Mouse (Mus musculus): ENCODE data around the gene Gdf1. TPM values are rescaled to one million over a fixed set of nuclear protein-coding genes. Genes with fewer than 3 reads are reported as not detected.

Gdf1 gene
- total RNA-seq, 1 experiment = 7.5 TPM

GRCm38 (mm10) chr8:70340659-70341058 is 11.0 kb downstream of the Gdf1 start:
- H3K9ac ChIP-seq (ENCODE audit: insufficient read depth, low read depth, low read length, poor library complexity, severe bottlenecking) = no peak overlapping the region
- H3K9me3 ChIP-seq (ENCODE audit: control insufficient read depth, insufficient read depth, low read depth, low read length) = no peaks in the 10 kb centered on the region
- in situ Hi-C loops (cut with MboI; ENCODE audit: low sequenced_read_pairs in 2 of 2, unreplicated experiment in 2 of 2) = no loop called here
- H3K4me3 ChIP-seq (ENCODE audit: insufficient read depth in 1 of 2, low read depth in 1 of 2, low read length in 2 of 2, poor library complexity in 1 of 2, severe bottlenecking in 1 of 2) = no peak overlapping the region
- H3K27ac ChIP-seq (ENCODE audit: insufficient read depth, low read depth, low read length, poor library complexity, severe bottlenecking) = no peak overlapping the region
- H3K4me1 ChIP-seq (ENCODE audit: control insufficient read depth in 2 of 2, insufficient read depth in 2 of 2, low read length in 2 of 2, poor library complexity in 1 of 2) = 0 out of 4 replicates have a peak, but pooled peaks cover 0 to 2% of the 10 kb centered on the region in 2 experiments
- no peak for TF ChIP-seq ZC3H11A (IDR thresholded peaks at IDR 0.05; ENCODE audit: borderline replicate concordance, low read depth, low read length)
- TF ChIP-seq MAFK (IDR thresholded peaks at IDR 0.05; ENCODE audit: insufficient read depth, low read depth, low read length) = no peak
- no peak for TF ChIP-seq ZNF384 (IDR thresholded peaks at IDR 0.05; ENCODE audit: low read depth, low read length)
- no peak for TF ChIP-seq CHD2 (IDR thresholded peaks at IDR 0.05; ENCODE audit: low read depth, low read length)
- TF ChIP-seq HCFC1 (IDR thresholded peaks at IDR 0.05; ENCODE audit: borderline replicate concordance, insufficient read depth, low read length) = no peak
- peaks cover 84% of the 10 kb centered on the region for H3K36me3 ChIP-seq (ENCODE audit: control insufficient read depth, insufficient read depth, low read length, poor library complexity, severe bottlenecking)
- DNase-seq (ENCODE audit: low read depth, low spot score) = no peak

GRCm38 (mm10) chr8:70342007-70342406 is 12.4 kb downstream of the Gdf1 start:
- H3K36me3 ChIP-seq (ENCODE audit: control insufficient read depth, insufficient read depth, low read length, poor library complexity, severe bottlenecking) = peaks cover 78% of the 10 kb centered on the region
- H3K9ac ChIP-seq (ENCODE audit: insufficient read depth, low read depth, low read length, poor library complexity, severe bottlenecking) = no peak overlapping the region
- DNase-seq (ENCODE audit: low read depth, low spot score) = no peak
- H3K4me1 ChIP-seq (ENCODE audit: control insufficient read depth in 2 of 2, insufficient read depth in 2 of 2, low read length in 2 of 2, poor library complexity in 1 of 2) = peaks cover 0 to 5% of the 10 kb centered on the region in 2 experiments; a peak in 1 of 4 replicates
- in situ Hi-C loops (cut with MboI; ENCODE audit: low sequenced_read_pairs in 2 of 2, unreplicated experiment in 2 of 2) = no loop called here
- H3K27ac ChIP-seq (ENCODE audit: insufficient read depth, low read depth, low read length, poor library complexity, severe bottlenecking) = no peak overlapping the region; the same call in 1 of the 2 replicates
- H3K4me3 ChIP-seq (ENCODE audit: insufficient read depth in 1 of 2, low read depth in 1 of 2, low read length in 2 of 2, poor library complexity in 1 of 2, severe bottlenecking in 1 of 2) = no peak overlapping the region
- TF ChIP-seq HCFC1 (IDR thresholded peaks at IDR 0.05; ENCODE audit: borderline replicate concordance, insufficient read depth, low read length) (no peak), CHD2 (IDR thresholded peaks at IDR 0.05; ENCODE audit: low read depth, low read length) (no peak), ZNF384 (IDR thresholded peaks at IDR 0.05; ENCODE audit: low read depth, low read length) (no peak), MAFK (IDR thresholded peaks at IDR 0.05; ENCODE audit: insufficient read depth, low read depth, low read length) (no peak), ZC3H11A (IDR thresholded peaks at IDR 0.05; ENCODE audit: borderline replicate concordance, low read depth, low read length) (no peak)
- no peaks in the 10 kb centered on the region for H3K9me3 ChIP-seq (ENCODE audit: control insufficient read depth, insufficient read depth, low read depth, low read length)

GRCm38 (mm10) chr8:70343076-70343475 is 13.5 kb downstream of the Gdf1 start:
- H3K27ac ChIP-seq (ENCODE audit: insufficient read depth, low read depth, low read length, poor library complexity, severe bottlenecking) = no peak overlapping the region
- no peaks in the 10 kb centered on the region for H3K9me3 ChIP-seq (ENCODE audit: control insufficient read depth, insufficient read depth, low read depth, low read length)
- no peak overlapping the region for H3K9ac ChIP-seq (ENCODE audit: insufficient read depth, low read depth, low read length, poor library complexity, severe bottlenecking)
- no peak for DNase-seq (ENCODE audit: low read depth, low spot score)
- in situ Hi-C loops (cut with MboI; ENCODE audit: low sequenced_read_pairs in 2 of 2, unreplicated experiment in 2 of 2) = no loop called here
- TF ChIP-seq HCFC1 (IDR thresholded peaks at IDR 0.05; ENCODE audit: borderline replicate concordance, insufficient read depth, low read length) = no peak
- no peak for TF ChIP-seq MAFK (IDR thresholded peaks at IDR 0.05; ENCODE audit: insufficient read depth, low read depth, low read length)
- TF ChIP-seq CHD2 (IDR thresholded peaks at IDR 0.05; ENCODE audit: low read depth, low read length) = no peak
- TF ChIP-seq ZNF384 (IDR thresholded peaks at IDR 0.05; ENCODE audit: low read depth, low read length) = no peak
- no peak for TF ChIP-seq ZC3H11A (IDR thresholded peaks at IDR 0.05; ENCODE audit: borderline replicate concordance, low read depth, low read length)
- H3K36me3 ChIP-seq (ENCODE audit: control insufficient read depth, insufficient read depth, low read length, poor library complexity, severe bottlenecking) = peaks cover 72% of the 10 kb centered on the region
- H3K4me1 ChIP-seq (ENCODE audit: control insufficient read depth in 2 of 2, insufficient read depth in 2 of 2, low read length in 2 of 2, poor library complexity in 1 of 2) = peaks cover 0 to 9% of the 10 kb centered on the region in 2 experiments; a peak in 1 of 4 replicates
- H3K4me3 ChIP-seq (ENCODE audit: insufficient read depth in 1 of 2, low read depth in 1 of 2, low read length in 2 of 2, poor library complexity in 1 of 2, severe bottlenecking in 1 of 2) = no peak overlapping the region

GRCm38 (mm10) chr8:70343696-70344095 is 14.1 kb downstream of the Gdf1 start:
- peaks cover 0 to 13% of the 10 kb centered on the region in 2 experiments; a peak in 2 of 4 replicates for H3K4me1 ChIP-seq (ENCODE audit: control insufficient read depth in 2 of 2, insufficient read depth in 2 of 2, low read length in 2 of 2, poor library complexity in 1 of 2)
- H3K36me3 ChIP-seq (ENCODE audit: control insufficient read depth, insufficient read depth, low read length, poor library complexity, severe bottlenecking) = peaks cover 69% of the 10 kb centered on the region
- H3K4me3 ChIP-seq (ENCODE audit: insufficient read depth in 1 of 2, low read depth in 1 of 2, low read length in 2 of 2, poor library complexity in 1 of 2, severe bottlenecking in 1 of 2) = no peak overlapping the region
- DNase-seq (ENCODE audit: low read depth, low spot score) = no peak
- H3K9ac ChIP-seq (ENCODE audit: insufficient read depth, low read depth, low read length, poor library complexity, severe bottlenecking) = no peak overlapping the region
- TF ChIP-seq ZC3H11A (IDR thresholded peaks at IDR 0.05; ENCODE audit: borderline replicate concordance, low read depth, low read length) (no peak), ZNF384 (IDR thresholded peaks at IDR 0.05; ENCODE audit: low read depth, low read length) (0 out of 2 replicates have a peak, but pooled peaks have one; percentile 38)
- no peaks in the 10 kb centered on the region for H3K9me3 ChIP-seq (ENCODE audit: control insufficient read depth, insufficient read depth, low read depth, low read length)
- in situ Hi-C loops (cut with MboI; ENCODE audit: low sequenced_read_pairs in 2 of 2, unreplicated experiment in 2 of 2) = no loop called here
- no peak overlapping the region for H3K27ac ChIP-seq (ENCODE audit: insufficient read depth, low read depth, low read length, poor library complexity, severe bottlenecking)

- in situ Hi-C loops (cut with MboI; ENCODE audit: low sequenced_read_pairs in 2 of 2, unreplicated experiment in 2 of 2) = no loop called here
- no peak overlapping the region for H3K27ac ChIP-seq (ENCODE audit: insufficient read depth, low read depth, low read length, poor library complexity, severe bottlenecking)
- no peak overlapping the region for H3K4me3 ChIP-seq (ENCODE audit: insufficient read depth in 1 of 2, low read depth in 1 of 2, low read length in 2 of 2, poor library complexity in 1 of 2, severe bottlenecking in 1 of 2)
- peaks cover 0 to 18% of the 10 kb centered on the region in 2 experiments; a peak in 2 of 4 replicates for H3K4me1 ChIP-seq (ENCODE audit: control insufficient read depth in 2 of 2, insufficient read depth in 2 of 2, low read length in 2 of 2, poor library complexity in 1 of 2)
- no peak for TF ChIP-seq ZC3H11A (IDR thresholded peaks at IDR 0.05; ENCODE audit: borderline replicate concordance, low read depth, low read length)
- no peak for TF ChIP-seq MAFK (IDR thresholded peaks at IDR 0.05; ENCODE audit: insufficient read depth, low read depth, low read length)
- no peak for TF ChIP-seq HCFC1 (IDR thresholded peaks at IDR 0.05; ENCODE audit: borderline replicate concordance, insufficient read depth, low read length)
- no peak for TF ChIP-seq CHD2 (IDR thresholded peaks at IDR 0.05; ENCODE audit: low read depth, low read length)
- TF ChIP-seq ZNF384 (IDR thresholded peaks at IDR 0.05; ENCODE audit: low read depth, low read length) = no peak
- no peak overlapping the region; the same call in 1 of the 2 replicates for H3K9ac ChIP-seq (ENCODE audit: insufficient read depth, low read depth, low read length, poor library complexity, severe bottlenecking)
- H3K36me3 ChIP-seq (ENCODE audit: control insufficient read depth, insufficient read depth, low read length, poor library complexity, severe bottlenecking) = peaks cover 69% of the 10 kb centered on the region
- no peaks in the 10 kb centered on the region for H3K9me3 ChIP-seq (ENCODE audit: control insufficient read depth, insufficient read depth, low read depth, low read length)
- DNase-seq (ENCODE audit: low read depth, low spot score) = no peak
These were observed 14.7 kb downstream of the Gdf1 start for GRCm38 (mm10) chr8:70344279-70344678.
